Mouse (Mus musculus) lung, adult 2 months (tissue): ENCODE measurements around the gene Elmsan1. TPM values are rescaled to one million over a fixed set of nuclear protein-coding genes. Genes with fewer than 3 reads are reported as not detected.

Experiments
- DNase-seq: peaks from one replicate; pipeline ENCODE4 v3.0.0; 2022
- H3K4me1 ChIP-seq: fragments of 200-500 bp; 2 replicates; pipeline ENCODE4 v1.6.1; 2011; ENCODE audit warnings: low read length; ENCODE audit not compliant: control insufficient read depth, insufficient read depth
- H3K4me3 ChIP-seq: fragments of 200-500 bp; replicated peaks from 2 replicates; pipeline ENCODE3; 2011; ENCODE audit warnings: low read depth, mild to moderate bottlenecking, control low read depth, low read length; ENCODE audit errors: extremely low read depth
- CTCF ChIP-seq: fragments of 200-500 bp; IDR thresholded peaks from 2 replicates; pipeline ENCODE4 v1.5.1; 2011; ENCODE audit warnings: mild to moderate bottlenecking, low read length, control low read depth; ENCODE audit not compliant: insufficient read depth
- POLR2A ChIP-seq: fragments of 200-500 bp; IDR thresholded peaks from 2 replicates; pipeline ENCODE4 v1.6.1; 2011; ENCODE audit warnings: low read depth, mild to moderate bottlenecking, control low read depth, low read length, borderline replicate concordance; ENCODE audit errors: extremely low read depth
- WGBS: fragments of 180-500 bp; shearing (Covaris S2); methylation state at CpG from one replicate; pipeline ENCODE4 v1.1.7; 2018; 5-methylcytosine and 5-hydroxymethylcytosine counted together
- polyA plus RNA-seq: library from polyadenylated mRNA; depleted of rRNA; stranded (reverse); fragments of >200 nt; gene quantifications from 2 replicates; pipeline ENCODE4 v1.2.3, GENCODE M21; 2012

The Elmsan1 gene
- polyA plus RNA-seq, 1 experiment: 26.5 TPM

DNA sequence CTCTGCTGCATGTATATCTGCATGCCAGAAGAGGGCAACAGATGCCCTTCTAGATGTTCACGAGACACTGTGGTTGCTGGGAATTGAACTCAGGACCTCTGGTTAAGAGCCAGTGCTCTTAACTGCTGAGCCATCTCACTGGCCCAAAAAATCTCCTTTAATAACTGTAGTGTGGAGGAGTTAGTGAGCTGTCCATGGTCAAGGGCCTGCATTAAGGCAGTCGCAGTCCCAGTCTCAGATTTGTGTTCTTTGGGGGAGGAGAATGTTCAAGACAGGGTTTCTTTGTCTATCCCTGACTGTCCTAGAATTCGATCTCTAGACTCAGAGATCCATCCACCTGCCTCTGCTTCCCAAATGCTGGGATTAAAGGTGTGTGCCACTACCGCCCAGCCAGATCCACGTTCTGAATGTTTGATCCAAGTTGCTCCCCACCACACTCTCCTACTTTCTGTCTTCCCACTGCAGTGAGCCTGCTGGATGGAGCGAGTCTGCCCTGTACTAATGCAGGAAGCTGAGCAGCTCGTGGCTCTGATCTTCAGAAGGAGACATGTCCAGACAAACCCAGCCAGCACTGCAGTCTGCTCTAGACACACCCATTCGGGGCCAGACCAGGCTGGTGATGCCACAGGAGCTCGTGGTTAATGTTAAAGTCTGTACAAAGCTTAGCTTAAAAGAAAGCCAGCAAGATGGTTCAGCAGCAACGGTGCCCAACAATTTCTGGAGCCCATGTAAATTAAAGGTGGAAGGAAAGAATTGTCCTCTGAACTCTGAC is 17.5 kb upstream of the Elmsan1 start:
- WGBS: 78% methylated on average over 10 of the region's 10 CpGs
- H3K4me1 ChIP-seq: no peaks in the 10 kb centered on the region
- H3K4me3 ChIP-seq: no peak overlapping the region
- TF ChIP-seq CTCF (no peak), POLR2A (no peak)
- DNase-seq: no peak

DNA sequence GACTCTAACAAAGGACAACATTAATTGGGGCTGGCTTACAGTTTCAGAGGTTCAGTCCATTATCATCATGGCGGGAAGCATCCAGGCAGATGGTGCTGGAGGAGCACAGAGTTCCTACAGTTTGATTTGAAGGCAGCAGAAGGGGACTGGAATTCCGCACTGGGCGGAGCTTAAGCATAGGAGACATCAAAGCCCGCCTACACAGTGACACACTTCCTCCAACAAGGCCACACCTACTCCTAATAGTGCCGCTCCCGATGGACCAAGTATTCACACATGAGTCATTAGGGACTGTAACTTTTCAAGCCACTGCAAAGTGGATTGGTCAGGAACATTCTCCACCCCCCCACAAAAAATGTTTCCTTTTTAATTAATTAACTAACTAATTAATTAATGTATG is 16.9 kb upstream of the Elmsan1 start:
- DNase-seq: no peak
- Histone ChIP-seq H3K4me3 (no peak overlapping the region), H3K4me1 (no peaks in the 10 kb centered on the region)
- WGBS: 92% methylated on average over 6 of the region's 6 CpGs
- TF ChIP-seq CTCF (no peak), POLR2A (no peak)

DNA sequence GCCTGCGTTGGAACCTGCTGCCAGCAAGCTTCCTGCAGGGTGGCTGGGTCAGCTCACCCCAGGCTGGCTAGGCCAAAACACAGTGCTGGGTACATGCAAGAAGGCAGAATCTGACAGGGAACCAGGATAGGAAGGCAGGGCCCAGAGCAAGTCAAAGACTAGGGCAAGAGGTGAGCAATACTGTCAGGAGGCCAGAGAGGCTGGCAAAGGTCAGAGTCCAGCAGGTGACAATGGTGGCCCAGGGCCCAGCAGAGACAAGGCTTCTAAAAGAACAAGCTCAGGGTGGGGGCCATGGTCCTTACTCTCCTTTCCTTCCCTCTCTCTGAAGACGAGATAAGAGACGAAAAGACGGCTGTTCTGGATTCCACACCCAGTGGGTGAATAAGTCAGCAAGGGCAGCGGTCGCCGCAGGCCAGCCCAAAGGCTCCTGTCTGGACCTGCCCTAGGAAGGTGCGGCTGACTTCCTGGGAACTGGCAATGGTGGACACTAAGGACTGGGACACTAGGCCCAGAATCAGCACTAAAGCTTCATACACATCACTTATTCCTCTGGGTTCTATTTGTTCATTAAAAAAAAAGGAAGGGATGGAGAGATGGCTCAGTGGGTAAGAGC is 14.9 kb upstream of the Elmsan1 start:
- DNase-seq: no peak
- Histone ChIP-seq H3K4me3 (no peak overlapping the region), H3K4me1 (no peaks in the 10 kb centered on the region)
- 84% methylated on average over 5 of the region's 8 CpGs for WGBS
- TF ChIP-seq CTCF (no peak), POLR2A (no peak)

DNA sequence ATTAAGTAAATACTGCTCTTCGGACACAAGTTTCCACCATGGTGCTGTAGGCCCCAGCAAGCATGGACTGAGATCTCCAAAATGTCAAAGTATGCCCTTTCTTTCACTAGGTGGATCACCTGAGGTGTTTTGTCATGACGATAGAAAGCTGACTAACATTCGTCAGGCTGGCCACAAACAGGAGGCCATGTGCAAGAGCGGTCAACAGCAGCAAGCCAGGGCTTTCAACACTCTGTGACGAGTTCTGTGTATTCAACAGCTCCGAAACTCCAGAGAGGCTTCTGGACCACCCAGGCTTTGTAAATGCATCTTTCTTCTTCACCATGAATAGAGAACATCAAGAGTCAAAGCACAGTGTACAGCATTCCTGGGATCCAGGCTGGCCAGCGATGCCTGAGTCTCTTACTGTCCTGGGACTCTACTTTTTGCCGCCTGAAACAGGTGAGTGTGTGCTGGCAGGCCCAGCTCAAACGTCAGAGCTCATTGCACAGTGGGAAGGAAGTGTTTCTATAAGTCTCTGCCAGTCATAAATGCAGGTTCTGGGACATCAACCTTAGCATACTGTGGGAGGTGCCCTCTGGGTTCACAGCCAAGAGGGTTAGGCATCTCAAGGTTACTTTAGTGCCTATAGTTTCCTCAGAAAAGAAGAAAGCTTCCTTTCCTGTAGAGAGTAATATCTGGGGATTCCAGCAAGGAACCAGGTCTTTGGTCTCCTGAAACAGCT is 7.6 kb upstream of the Elmsan1 start:
- WGBS: 81% methylated on average over 9 of the region's 9 CpGs
- no peak for DNase-seq
- no peaks in the 10 kb centered on the region for H3K4me1 ChIP-seq
- TF ChIP-seq POLR2A (no peak), CTCF (no peak)
- H3K4me3 ChIP-seq: no peak overlapping the region

DNA sequence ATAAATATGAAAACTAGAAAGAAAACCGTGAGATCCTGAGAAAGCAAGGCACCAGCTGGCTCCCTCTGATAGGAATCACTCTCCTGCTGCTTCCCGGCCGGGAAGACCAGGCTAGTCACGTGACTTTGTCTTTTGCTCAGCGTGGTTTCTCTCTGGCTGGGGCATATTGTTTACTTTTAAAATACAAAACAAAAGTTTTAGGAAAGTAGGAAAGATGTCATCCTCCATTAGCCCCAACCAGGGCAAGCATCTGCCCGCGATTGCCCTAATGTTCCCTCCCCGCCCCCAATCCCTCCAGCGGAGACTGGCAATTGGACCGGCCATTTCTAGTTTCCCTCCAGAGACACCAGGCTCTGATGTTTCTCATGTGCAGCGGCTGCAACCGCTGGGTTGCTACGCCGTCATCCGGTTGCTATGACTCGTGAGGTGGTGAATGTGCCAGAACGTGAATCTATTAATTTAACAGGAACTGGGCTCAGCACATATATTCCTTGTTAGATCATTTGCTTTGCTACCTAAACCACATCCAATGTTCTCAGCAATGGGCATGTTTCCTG is 3.8 kb upstream of the Elmsan1 start:
- H3K4me3 ChIP-seq: peak overlapping the region; percentile 53
- TF ChIP-seq POLR2A (no peak), CTCF (no peak)
- DNase-seq: peak; percentile 58
- 2% methylated on average over 17 of the region's 17 CpGs for WGBS
- H3K4me1 ChIP-seq: no peaks in the 10 kb centered on the region; the same call in 1 of the 2 replicates

DNA sequence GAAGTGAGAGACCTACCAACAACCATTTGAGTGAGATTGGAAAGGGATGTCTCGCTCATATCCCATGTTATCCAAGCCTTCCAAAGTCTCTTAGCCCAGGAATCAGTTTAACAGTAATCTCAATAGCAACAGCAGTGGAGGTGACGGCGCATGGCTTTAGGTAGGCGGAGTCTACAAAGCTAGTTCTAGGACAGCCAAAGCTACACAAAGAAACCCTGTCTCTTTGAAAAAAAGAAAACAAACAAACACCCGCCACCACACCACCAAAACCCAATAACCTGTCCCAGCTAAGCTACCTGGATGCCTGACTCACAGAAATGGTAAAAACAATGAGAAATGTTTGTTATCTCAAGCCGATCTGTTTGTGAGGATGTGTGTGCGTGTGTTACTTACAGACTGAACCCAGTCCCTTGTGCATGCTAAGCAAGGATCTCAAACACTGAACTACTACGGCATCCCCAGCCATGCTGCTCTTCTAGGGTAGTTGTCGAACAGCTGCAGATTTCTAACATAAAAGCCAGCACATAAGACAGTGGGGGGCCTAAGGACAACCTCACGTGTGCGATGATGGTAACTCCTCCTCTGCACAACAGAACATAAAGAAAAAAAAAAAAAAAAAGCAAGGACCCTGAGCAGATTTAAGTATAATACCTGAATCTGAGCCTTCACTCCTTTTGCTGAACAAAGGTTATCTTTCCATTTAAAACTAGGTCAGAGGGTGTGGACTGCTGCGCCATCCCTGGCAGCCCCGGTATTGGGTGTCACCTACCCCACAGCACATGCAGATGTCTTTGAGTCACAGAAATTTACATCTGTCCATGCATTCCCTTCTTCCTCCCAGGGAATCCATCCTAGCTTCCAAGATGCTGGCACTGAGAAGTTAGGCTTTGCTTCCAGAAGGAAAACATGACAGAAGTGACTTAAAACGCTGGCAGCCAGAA is 2.5 kb upstream of the Elmsan1 start:
- WGBS: 87% methylated on average over 14 of the region's 14 CpGs
- no peak for TF ChIP-seq POLR2A
- TF ChIP-seq CTCF: no peak
- Histone ChIP-seq H3K4me1 (peaks cover 9% of the 10 kb centered on the region), H3K4me3 (no peak overlapping the region)
- DNase-seq: no peak

DNA sequence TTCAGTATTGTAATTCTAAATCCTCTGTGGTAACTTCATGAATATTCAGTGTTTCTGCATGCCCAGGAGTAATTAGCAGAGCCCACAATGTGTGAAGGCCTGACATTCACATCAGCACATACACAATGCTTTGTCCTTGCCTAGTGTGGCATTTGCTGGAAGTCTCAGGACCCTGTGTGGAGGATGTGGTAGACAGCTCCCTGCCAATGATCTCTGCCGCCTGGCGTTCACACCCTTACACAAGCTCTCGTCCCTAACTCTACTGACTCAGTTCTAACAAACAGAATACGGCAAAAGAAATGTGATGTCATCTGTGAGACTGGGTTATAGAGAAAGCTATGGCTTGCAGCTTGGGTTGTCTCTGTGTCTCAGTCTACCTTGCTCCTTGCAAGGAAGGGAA is 1.8 kb upstream of the Elmsan1 start:
- H3K4me1 ChIP-seq: peaks cover 14% of the 10 kb centered on the region
- no peak for DNase-seq
- TF ChIP-seq CTCF (no peak), POLR2A (no peak)
- WGBS: 89% methylated on average over 4 of the region's 4 CpGs
- H3K4me3 ChIP-seq: no peak overlapping the region

DNA sequence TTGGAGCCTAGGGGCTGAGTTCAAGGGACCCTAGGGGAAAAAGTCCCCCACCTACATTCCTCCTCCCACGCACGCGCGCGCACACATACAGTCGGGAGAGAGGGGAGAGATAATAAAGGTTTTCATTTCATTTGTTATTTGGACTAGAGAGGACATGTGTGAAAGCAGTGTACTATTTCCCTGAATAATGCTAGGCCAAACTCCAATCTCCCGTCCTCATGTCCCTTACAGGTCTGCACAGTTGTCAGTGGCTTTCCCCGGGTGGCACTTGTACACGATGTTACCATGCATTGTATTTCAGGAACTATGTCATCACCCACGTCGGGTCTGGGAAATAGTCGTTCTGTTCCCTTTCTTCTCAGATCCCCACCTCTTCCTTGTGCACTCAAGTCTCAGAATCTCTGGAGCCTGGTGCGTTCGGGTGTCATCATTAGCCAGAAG is 460 bp upstream of the Elmsan1 start:
- TF ChIP-seq POLR2A (no peak; the same call in 1 of the 2 replicates), CTCF (no peak)
- WGBS: 4% methylated on average over 14 of the region's 14 CpGs
- no peak for DNase-seq
- Histone ChIP-seq H3K4me3 (peak overlapping the region; percentile 86), H3K4me1 (peaks cover 24% of the 10 kb centered on the region)

DNA sequence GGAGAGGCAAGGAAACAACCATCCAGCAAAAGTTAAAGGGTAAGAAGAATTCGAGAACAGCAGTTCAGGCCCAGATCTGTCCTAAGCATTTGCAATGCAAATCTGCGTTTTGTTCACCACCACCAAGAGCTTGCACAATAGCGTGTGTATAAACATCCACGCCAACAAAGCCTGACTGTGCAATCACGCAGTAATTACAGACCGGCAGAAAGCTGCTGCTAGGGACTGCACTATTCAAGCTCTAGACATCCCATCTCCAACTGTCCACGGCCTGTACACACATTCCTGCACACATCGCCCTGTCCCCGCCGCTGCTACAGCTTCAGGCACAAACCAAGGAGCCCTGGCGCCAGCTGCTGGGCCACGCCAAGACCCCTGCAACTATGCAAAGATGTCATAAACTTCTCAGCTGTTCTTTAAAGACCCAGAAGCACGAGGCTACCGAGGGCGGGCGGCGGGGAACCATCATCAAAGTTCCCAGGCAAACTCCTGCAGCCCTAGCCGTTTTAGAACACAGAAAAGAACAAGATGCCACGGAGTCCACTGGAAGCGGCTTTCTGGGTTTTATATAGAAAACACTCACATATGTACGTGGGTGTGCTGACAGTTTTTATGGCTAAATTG is 1.1 kb downstream of the Elmsan1 start:
- peak; percentile 58 for DNase-seq
- TF ChIP-seq POLR2A (no peak), CTCF (no peak)
- 2% methylated on average over 21 of the region's 21 CpGs for WGBS

More for the DNA sequence above, 1.1 kb downstream of the Elmsan1 start:
- peak overlapping the region; percentile 86 for H3K4me3 ChIP-seq
- H3K4me1 ChIP-seq: peaks cover 31% of the 10 kb centered on the region
